Mouse (Mus musculus) MEL (cell line): ENCODE results near the gene Gpr37l1.
A peak's percentile ranks its signal among the peaks of the same experiment; 100 is the strongest.

Experiments
- BHLHE40 ChIP-seq: IDR thresholded peaks from 2 replicates; pipeline ENCODE4 v1.6.1; 2012; ENCODE audit warnings: low read depth, mild to moderate bottlenecking, inconsistent platforms, low read length, improper control_type of control experiment, borderline replicate concordance
- CHD1 ChIP-seq: IDR thresholded peaks from 2 replicates; pipeline ENCODE4 v1.6.1; 2012; ENCODE audit warnings: low read depth, mild to moderate bottlenecking, inconsistent platforms, low read length, improper control_type of control experiment
- CTCF ChIP-seq, 3 experiments: IDR thresholded peaks in 2 of 3; conservative IDR thresholded peaks in 1 of 3; 2 replicates each; pipeline ENCODE4 v1.5.1; 2011 to 2012; ENCODE audit warnings: low read length in 3 of 3, low read depth in 2 of 3, mild to moderate bottlenecking in 2 of 3, improper control_type of control experiment in 1 of 3, inconsistent platforms in 1 of 3, mixed read lengths in 1 of 3, moderate library complexity in 1 of 3; ENCODE audit not compliant: control insufficient read depth in 1 of 3, insufficient read depth in 1 of 3, poor library complexity in 1 of 3, severe bottlenecking in 1 of 3
- E2F4 ChIP-seq: IDR thresholded peaks from 2 replicates; pipeline ENCODE4 v1.6.1; 2011; ENCODE audit warnings: low read depth, low read length, improper control_type of control experiment, borderline replicate concordance
- EP300 ChIP-seq, 2 experiments: IDR thresholded peaks; 2 replicates each; pipeline ENCODE4 v1.6.1; 2011; ENCODE audit warnings: improper control_type of control experiment in 2 of 2, low read length in 2 of 2, low read depth in 1 of 2, mild to moderate bottlenecking in 1 of 2
- ETS1 ChIP-seq: IDR thresholded peaks from 2 replicates; pipeline ENCODE4 v1.6.1; 2012; ENCODE audit warnings: low read depth, mild to moderate bottlenecking, inconsistent platforms, low read length, improper control_type of control experiment, moderate library complexity
- GABPA ChIP-seq: IDR thresholded peaks from 2 replicates; pipeline ENCODE4 v1.6.1; 2012; ENCODE audit warnings: low read depth, mild to moderate bottlenecking, inconsistent platforms, low read length, improper control_type of control experiment, moderate library complexity
- GATA1 ChIP-seq: IDR thresholded peaks from 2 replicates; pipeline ENCODE4 v1.6.1; 2011; ENCODE audit warnings: low read depth, low read length, improper control_type of control experiment
- HCFC1 ChIP-seq: IDR thresholded peaks from 2 replicates; pipeline ENCODE4 v1.6.1; 2012; ENCODE audit warnings: low read depth, mild to moderate bottlenecking, inconsistent platforms, low read length, improper control_type of control experiment, moderate library complexity
- POLR2A ChIP-seq, 2 experiments: IDR thresholded peaks; 2 replicates each; pipeline ENCODE4 v1.6.1; 2011 to 2012; ENCODE audit warnings: low read length in 2 of 2, mild to moderate bottlenecking in 2 of 2, control low read depth in 1 of 2, improper control_type of control experiment in 1 of 2, low read depth in 1 of 2, moderate library complexity in 1 of 2; ENCODE audit not compliant: control insufficient read depth in 1 of 2, insufficient read depth in 1 of 2, poor library complexity in 1 of 2
- RAD21 ChIP-seq: IDR thresholded peaks from 2 replicates; pipeline ENCODE4 v1.6.1; 2011; ENCODE audit warnings: mild to moderate bottlenecking, low read depth, low read length, improper control_type of control experiment
- SMC3 ChIP-seq: IDR thresholded peaks from 2 replicates; pipeline ENCODE4 v1.6.1; 2011; ENCODE audit warnings: low read depth, low read length, improper control_type of control experiment
- TBP ChIP-seq: IDR thresholded peaks from 2 replicates; pipeline ENCODE4 v1.8.0; 2011; ENCODE audit warnings: low read depth, low read length, improper control_type of control experiment
- ZC3H11A ChIP-seq: IDR thresholded peaks from 2 replicates; pipeline ENCODE4 v1.6.1; 2012; ENCODE audit warnings: low read depth, mild to moderate bottlenecking, inconsistent platforms, low read length, improper control_type of control experiment

GRCm38 (mm10) chr1:135112661-135113060, 54.8 kb downstream of the Gpr37l1 start:
- TF ChIP-seq SMC3 (peak; percentile 64), CTCF (IDR thresholded peaks at IDR 0.05 in 2 of 3, conservative IDR thresholded peaks at IDR 0.05 in 1 of 3; ENCODE audit: control insufficient read depth in 1 of 3, insufficient read depth in 1 of 3, low read depth in 2 of 3, low read length in 3 of 3, poor library complexity in 1 of 3, severe bottlenecking in 1 of 3) (peak; percentile 79 to 92 (median 90)), E2F4 (no peak), GATA1 (no peak), TBP (no peak), POLR2A (IDR thresholded peaks at IDR 0.05; ENCODE audit: control insufficient read depth in 1 of 2, insufficient read depth in 1 of 2, low read depth in 1 of 2, low read length in 2 of 2, poor library complexity in 1 of 2) (no peak), ZC3H11A (no peak), EP300 (IDR thresholded peaks at IDR 0.05; ENCODE audit: low read depth in 1 of 2, low read length in 2 of 2) (no peak), GABPA (no peak), HCFC1 (no peak), BHLHE40 (no peak), RAD21 (peak; percentile 31), ETS1 (no peak), CHD1 (no peak)
